Mouse (Mus musculus): Measurements from ENCODE around the gene 1500011B03Rik.
"Not testable (repeated sequence)": the region's sequence is repeated elsewhere in the genome, so short reads cannot be mapped to it uniquely, and the experiment has no call there.

The 1500011B03Rik gene

GRCm38 (mm10) chr5:114822796-114823688, at the start of gene 1500011B03Rik:
Gene 1500011B03Rik, minus strand, starts transcription at chr5:114823468.
- peak; percentile 62 to 71 for DNase-seq (ENCODE audit: low spot score in 2 of 2)

- no peak for DNase-seq (ENCODE audit: low spot score in 2 of 2)
Observed at GRCm38 (mm10) chr5:114865279-114865678, 42.0 kb upstream of the 1500011B03Rik start.

GRCm38 (mm10) chr5:114864813-114865212, 41.5 kb upstream of the 1500011B03Rik start:
- no peak for DNase-seq (ENCODE audit: low spot score in 2 of 2)

- DNase-seq (ENCODE audit: low spot score in 2 of 2) = no peak
Observed at GRCm38 (mm10) chr5:114861730-114862129, 38.5 kb upstream of the 1500011B03Rik start.

GRCm38 (mm10) chr5:114859253-114859652, 36.0 kb upstream of the 1500011B03Rik start:
- DNase-seq (ENCODE audit: low spot score in 2 of 2) = peak; percentile 55 to 70

- no peak for DNase-seq (ENCODE audit: low spot score in 2 of 2)
Observed at GRCm38 (mm10) chr5:114858582-114858981, 35.3 kb upstream of the 1500011B03Rik start, which contains the start of gene Gm9936. Gene Gm9936, minus strand, starts transcription at chr5:114858682.

- DNase-seq (ENCODE audit: low spot score in 2 of 2) = not testable (repeated sequence)
Observed at GRCm38 (mm10) chr5:114853364-114853763, 30.1 kb upstream of the 1500011B03Rik start, which contains the start of gene 4930519G04Rik. Gene 4930519G04Rik, plus strand, starts transcription at chr5:114853664.

- no peak for DNase-seq (ENCODE audit: low spot score in 2 of 2)
Observed at GRCm38 (mm10) chr5:114851565-114852236, 28.4 kb upstream of the 1500011B03Rik start.

GRCm38 (mm10) chr5:114844371-114844770, 21.1 kb upstream of the 1500011B03Rik start:
- not testable (repeated sequence) for DNase-seq (ENCODE audit: low spot score in 2 of 2)

GRCm38 (mm10) chr5:114842674-114843073, 19.4 kb upstream of the 1500011B03Rik start:
- no peak for DNase-seq (ENCODE audit: low spot score in 2 of 2)

GRCm38 (mm10) chr5:114842155-114842554, 18.9 kb upstream of the 1500011B03Rik start:
- not testable (repeated sequence) for DNase-seq (ENCODE audit: low spot score in 2 of 2)

- not testable (repeated sequence) for DNase-seq (ENCODE audit: low spot score in 2 of 2)
Observed at GRCm38 (mm10) chr5:114840481-114840880, 17.2 kb upstream of the 1500011B03Rik start.

GRCm38 (mm10) chr5:114836886-114837285, 13.6 kb upstream of the 1500011B03Rik start:
- no peak for DNase-seq (ENCODE audit: low spot score in 2 of 2)

GRCm38 (mm10) chr5:114829740-114830139, 6.5 kb upstream of the 1500011B03Rik start:
- DNase-seq (ENCODE audit: low spot score in 2 of 2) = no peak

- no peak for DNase-seq (ENCODE audit: low spot score in 2 of 2)
Observed at GRCm38 (mm10) chr5:114827427-114827826, 4.2 kb upstream of the 1500011B03Rik start.

- DNase-seq (ENCODE audit: low spot score in 2 of 2) = no peak
Observed at GRCm38 (mm10) chr5:114825978-114826691, 2.9 kb upstream of the 1500011B03Rik start.

GRCm38 (mm10) chr5:114824197-114824596, 929 bp upstream of the 1500011B03Rik start:
- DNase-seq (ENCODE audit: low spot score in 2 of 2) = no peak

GRCm38 (mm10) chr5:114818124-114818523, 5.1 kb downstream of the 1500011B03Rik start:
- DNase-seq (ENCODE audit: low spot score in 2 of 2) = no peak

- no peak for DNase-seq (ENCODE audit: low spot score in 2 of 2)
Observed at GRCm38 (mm10) chr5:114816599-114816998, 6.7 kb downstream of the 1500011B03Rik start.

GRCm38 (mm10) chr5:114813525-114814181, 9.6 kb downstream of the 1500011B03Rik start:
- DNase-seq (ENCODE audit: low spot score in 2 of 2) = peak; percentile 80 to 87

GRCm38 (mm10) chr5:114809826-114810225, 13.4 kb downstream of the 1500011B03Rik start:
- DNase-seq (ENCODE audit: low spot score in 2 of 2) = no peak

Measured in frontal cortex, postnatal 14 days (tissue).